Mouse (Mus musculus) stomach, embryonic 14.5 days (tissue): ENCODE results near the gene Chchd4. TPM values are rescaled to one million over a fixed set of nuclear protein-coding genes. Genes with fewer than 3 reads are reported as not detected.
"Not testable (repeated sequence)": the region's sequence is repeated elsewhere in the genome, so short reads cannot be mapped to it uniquely, and the experiment has no call there.

Experiments
- ATAC-seq: fragments of 200-750 bp; cut with Nextera tagmentation; 2 replicates; pipeline ENCODE4 v1.8.0; 2017; ENCODE audit warnings: low read depth, moderate TSS enrichment; ENCODE audit not compliant: insufficient number of reproducible peaks, insufficient read depth, low FRiP score
- H3K27ac ChIP-seq: fragments of 300-500 bp; sonication (generic); 2 replicates; pipeline ENCODE4 v1.5.1; 2014; ENCODE audit warnings: mild to moderate bottlenecking, low read length, moderate library complexity, mixed read lengths
- H3K27me3 ChIP-seq: fragments of 300-500 bp; sonication (generic); 2 replicates; pipeline ENCODE4 v1.6.1; 2014; ENCODE audit warnings: low read length, control low read depth, mixed read lengths; ENCODE audit not compliant: control insufficient read depth, insufficient read depth
- H3K36me3 ChIP-seq: fragments of 300-500 bp; sonication (generic); 2 replicates; pipeline ENCODE4 v1.6.1; 2014; ENCODE audit warnings: mild to moderate bottlenecking, control low read depth, low read length, moderate library complexity, mixed read lengths; ENCODE audit not compliant: control insufficient read depth, insufficient read depth
- H3K4me1 ChIP-seq: fragments of 300-500 bp; sonication (generic); 2 replicates; pipeline ENCODE4 v1.6.1; 2014; ENCODE audit warnings: low read length, control low read depth, mixed read lengths; ENCODE audit not compliant: control insufficient read depth, insufficient read depth
- H3K4me2 ChIP-seq: fragments of 300-500 bp; sonication (generic); replicated peaks from 2 replicates; pipeline ENCODE4 v1.6.1; 2014; ENCODE audit warnings: low read depth, low read length, control low read depth
- H3K4me3 ChIP-seq: fragments of 300-500 bp; sonication (generic); 2 replicates; pipeline ENCODE4 v1.5.1; 2014; ENCODE audit warnings: low read depth, low read length, control low read depth
- H3K9ac ChIP-seq: fragments of 300-500 bp; sonication (generic); replicated peaks from 2 replicates; pipeline ENCODE4 v1.6.1; 2014; ENCODE audit warnings: low read depth, mild to moderate bottlenecking, control low read depth, low read length, moderate library complexity, mixed read lengths
- H3K9me3 ChIP-seq: fragments of 300-500 bp; sonication (generic); 2 replicates; pipeline ENCODE4 v1.6.1; 2016; ENCODE audit warnings: low read depth, low read length, control low read depth; ENCODE audit not compliant: control insufficient read depth
- WGBS: fragments of 180-500 bp; shearing (Covaris S2); extraction: QIAGEN DNeasy Blood & Tissue Kit; methylation state at CpG from one replicate; pipeline ENCODE4 v1.1.7; 2014; 5-methylcytosine and 5-hydroxymethylcytosine counted together
- polyA plus RNA-seq: library from polyadenylated mRNA; unstranded; fragments of >200 nt; fragmentation: Nextera tagmentation; extraction: Ambion mirVana; gene quantifications from 2 replicates; pipeline ENCODE4 v1.2.1, GENCODE M21; 2014

Gene Chchd4
- polyA plus RNA-seq, 1 experiment from 2014 or later: 26.4 TPM

GRCm38 (mm10) chr6:91486736-91487453 lies 13.5 kb upstream of the Chchd4 start:
- no peak for ATAC-seq
- Histone ChIP-seq H3K4me1 (no peaks in the 10 kb centered on the region), H3K36me3 (peaks cover 76% of the 10 kb centered on the region), H3K4me3 (no peak overlapping the region), H3K4me2 (no peak overlapping the region), H3K9me3 (no peaks in the 10 kb centered on the region), H3K9ac (no peak overlapping the region), H3K27me3 (no peaks in the 10 kb centered on the region), H3K27ac (no peak overlapping the region)
- 91% methylated on average over 15 of the region's 15 CpGs for WGBS

GRCm38 (mm10) chr6:91483371-91483770 lies 10.0 kb upstream of the Chchd4 start:
- Histone ChIP-seq H3K9me3 (no peaks in the 10 kb centered on the region), H3K4me2 (no peak overlapping the region), H3K9ac (no peak overlapping the region), H3K4me1 (no peaks in the 10 kb centered on the region), H3K4me3 (no peak overlapping the region), H3K27ac (no peak overlapping the region), H3K36me3 (peaks cover 93% of the 10 kb centered on the region), H3K27me3 (no peaks in the 10 kb centered on the region)
- no peak for ATAC-seq
- WGBS: 91% methylated on average over 2 of the region's 2 CpGs

GRCm38 (mm10) chr6:91476541-91476940 lies 3.2 kb upstream of the Chchd4 start:
- no peak for ATAC-seq
- H3K4me1 ChIP-seq: peaks cover 18% of the 10 kb centered on the region
- no peak overlapping the region for H3K27ac ChIP-seq
- 97% methylated on average over 2 of the region's 2 CpGs for WGBS
- H3K4me3 ChIP-seq: no peak overlapping the region
- H3K4me2 ChIP-seq: no peak overlapping the region
- peaks cover 44% of the 10 kb centered on the region for H3K36me3 ChIP-seq
- no peaks in the 10 kb centered on the region for H3K9me3 ChIP-seq
- H3K9ac ChIP-seq: no peak overlapping the region
- no peaks in the 10 kb centered on the region for H3K27me3 ChIP-seq

- no peak overlapping the region; the same call in 1 of the 2 replicates for H3K27ac ChIP-seq
- H3K4me3 ChIP-seq: peak overlapping the region; percentile 79
- no peaks in the 10 kb centered on the region for H3K9me3 ChIP-seq
- no peaks in the 10 kb centered on the region for H3K27me3 ChIP-seq
- H3K4me2 ChIP-seq: peak overlapping the region; percentile 88
- no peak for ATAC-seq
- peaks cover 19% of the 10 kb centered on the region for H3K4me1 ChIP-seq
- H3K9ac ChIP-seq: peak overlapping the region; percentile 69
- WGBS: 50% methylated on average over 9 of the region's 9 CpGs
- peaks cover 33% of the 10 kb centered on the region for H3K36me3 ChIP-seq
Observed at GRCm38 (mm10) chr6:91474441-91475190, 1.3 kb upstream of the Chchd4 start.

GRCm38 (mm10) chr6:91473805-91474440 lies 577 bp upstream of the Chchd4 start:
- under 1% methylated on average over 27 of the region's 27 CpGs for WGBS
- H3K4me1 ChIP-seq: peaks cover 19% of the 10 kb centered on the region
- H3K36me3 ChIP-seq: peaks cover 26% of the 10 kb centered on the region
- peak overlapping the region; percentile 69 for H3K9ac ChIP-seq
- peak; percentile 5 for ATAC-seq
- H3K9me3 ChIP-seq: no peaks in the 10 kb centered on the region
- no peaks in the 10 kb centered on the region for H3K27me3 ChIP-seq
- peak overlapping the region; percentile 79 for H3K4me3 ChIP-seq
- H3K4me2 ChIP-seq: peak overlapping the region; percentile 88
- H3K27ac ChIP-seq: peak overlapping the region; percentile 63; the same call in 1 of the 2 replicates

GRCm38 (mm10) chr6:91472319-91472718 lies 1.0 kb downstream of the Chchd4 start:
- Histone ChIP-seq H3K9ac (peak overlapping the region; percentile 64), H3K4me3 (peak overlapping the region; percentile 79), H3K27ac (peak overlapping the region; percentile 80; the same call in 1 of the 2 replicates), H3K4me1 (peaks cover 19% of the 10 kb centered on the region), H3K4me2 (peak overlapping the region; percentile 83), H3K27me3 (no peaks in the 10 kb centered on the region), H3K9me3 (no peaks in the 10 kb centered on the region), H3K36me3 (peaks cover 18% of the 10 kb centered on the region)
- 31% methylated on average over 6 of the region's 6 CpGs for WGBS
- ATAC-seq: no peak

GRCm38 (mm10) chr6:91471427-91471826 lies 1.9 kb downstream of the Chchd4 start:
- H3K9me3 ChIP-seq, ATAC-seq, H3K4me3 ChIP-seq, H3K27me3 ChIP-seq, H3K9ac ChIP-seq, H3K4me2 ChIP-seq, H3K27ac ChIP-seq: not testable (repeated sequence)
- 86% methylated on average over 3 of the region's 3 CpGs for WGBS
- Histone ChIP-seq H3K36me3 (peaks cover 24% of the 10 kb centered on the region; the same call in 1 of the 2 replicates), H3K4me1 (peaks cover 19% of the 10 kb centered on the region)

- Histone ChIP-seq H3K9ac (no peak overlapping the region), H3K27me3 (no peaks in the 10 kb centered on the region), H3K36me3 (peaks cover 30% of the 10 kb centered on the region), H3K4me3 (no peak overlapping the region), H3K27ac (no peak overlapping the region), H3K4me1 (peaks cover 19% of the 10 kb centered on the region), H3K9me3 (no peaks in the 10 kb centered on the region), H3K4me2 (no peak overlapping the region)
- 85% methylated on average over 2 of the region's 2 CpGs for WGBS
- ATAC-seq: no peak
Observed at GRCm38 (mm10) chr6:91470712-91471111, 2.6 kb downstream of the Chchd4 start.
